8 mouse cellular contexts compared by ENCODE assay signal in genomic region chr9:104063244-104063961, GRCm38 (mm10). TPM values are rescaled to one million over a fixed set of nuclear protein-coding genes. Genes with fewer than 3 reads are reported as not detected.
DNase-seq lines count a peak whose midpoint lies in the region; ATAC-seq lines count a peak whose summit lies in the region.

Gene Acad11, plus strand, starts transcription at chr9:104063377.

- peak within 1 kb of the TSS; percentile 94 for H3K9ac ChIP-seq in heart, embryonic 13.5 days
- H3K9ac ChIP-seq in liver, embryonic 12.5 days, result peak within 1 kb of the TSS; percentile 87
- H3K9ac ChIP-seq in stomach, embryonic 15.5 days, result peak within 1 kb of the TSS; percentile 93

- peaks cover 24% of the 10 kb centered on the region for H3K36me3 ChIP-seq in heart, embryonic 13.5 days
- H3K36me3 ChIP-seq in liver, embryonic 12.5 days, result peaks cover 19% of the 10 kb centered on the region
- peaks cover 5% of the 10 kb centered on the region; the same call in 1 of the 2 replicates for H3K36me3 ChIP-seq in stomach, embryonic 15.5 days

- H3K9me3 ChIP-seq in heart, embryonic 13.5 days, result no peaks in the 10 kb centered on the region
- no peaks in the 10 kb centered on the region for H3K9me3 ChIP-seq in liver, embryonic 12.5 days (replicated peaks)
- no peaks in the 10 kb centered on the region for H3K9me3 ChIP-seq in stomach, embryonic 15.5 days

- WGBS in heart, embryonic 13.5 days, result under 1% methylated on average over 30 of the region's 30 CpGs
- 0% methylated on average over 30 of the region's 30 CpGs for WGBS in liver, embryonic 12.5 days (ENCODE audit: insufficient replicate concordance)
- under 1% methylated on average over 30 of the region's 30 CpGs for WGBS in stomach, embryonic 15.5 days

- H3K27me3 ChIP-seq in heart, embryonic 13.5 days (replicated peaks), result no peaks in the 10 kb centered on the region
- no peaks in the 10 kb centered on the region for H3K27me3 ChIP-seq in liver, embryonic 12.5 days (replicated peaks)
- no peaks in the 10 kb centered on the region for H3K27me3 ChIP-seq in stomach, embryonic 15.5 days (replicated peaks)

- peak; percentile 93 for ATAC-seq in erythroid progenitor cell, adult 5-6 weeks (replicated peaks; ENCODE audit: low FRiP score, poor library complexity, severe bottlenecking)
- ATAC-seq in heart, embryonic 13.5 days (ENCODE audit: extremely low read depth, insufficient number of reproducible peaks, low FRiP score, low TSS enrichment), result peak; percentile 91
- ATAC-seq in liver, embryonic 12.5 days, result peak; percentile 96
- ATAC-seq in stomach, embryonic 15.5 days (ENCODE audit: insufficient read depth, low FRiP score, low read depth), result peak; percentile 92

- peak within 1 kb of the TSS; percentile 95 for H3K4me2 ChIP-seq in heart, embryonic 13.5 days
- H3K4me2 ChIP-seq in liver, embryonic 12.5 days, result peak within 1 kb of the TSS; percentile 83
- peak within 1 kb of the TSS; percentile 83 for H3K4me2 ChIP-seq in stomach, embryonic 15.5 days

- peak; percentile 92 for DNase-seq in CD4-positive helper T cell, adult 2 months (ENCODE audit: low read depth, low spot score)
- peak; percentile 87 for DNase-seq in brain, embryonic 18.5 days (ENCODE audit: low read depth, low spot score)
- DNase-seq in kidney, postnatal 10 days, result peak; percentile 89
- peak; percentile 88 for DNase-seq in natural killer cell, adult 2 months (ENCODE audit: low spot score in 2 of 2)

- peak within 1 kb of the TSS; percentile 82 for H3K4me3 ChIP-seq in heart, embryonic 13.5 days
- H3K4me3 ChIP-seq in liver, embryonic 12.5 days, result peak within 1 kb of the TSS; percentile 98
- H3K4me3 ChIP-seq in stomach, embryonic 15.5 days (replicated peaks), result peak within 1 kb of the TSS; percentile 100

- peaks cover 24% of the 10 kb centered on the region for H3K4me1 ChIP-seq in heart, embryonic 13.5 days
- peaks cover 22% of the 10 kb centered on the region for H3K4me1 ChIP-seq in liver, embryonic 12.5 days
- peaks cover 11% of the 10 kb centered on the region for H3K4me1 ChIP-seq in stomach, embryonic 15.5 days

- H3K27ac ChIP-seq in heart, embryonic 13.5 days (replicated peaks), result peak within 1 kb of the TSS; percentile 67
- H3K27ac ChIP-seq in liver, embryonic 12.5 days, result peak within 1 kb of the TSS; percentile 71
- peak within 1 kb of the TSS; percentile 75 for H3K27ac ChIP-seq in stomach, embryonic 15.5 days

RNA-seq across cellular contexts. Expression of gene Acad11, which starts in this region (rescaled TPM):
- total RNA-seq in erythroid progenitor cell, adult 5-6 weeks (2015; ENCODE audit: low replicate concordance), result 2.1 and 3.6 TPM in 2 replicates
- total RNA-seq in erythroid progenitor cell, adult 5-6 weeks (2017; ENCODE audit: low replicate concordance), result 3.5 and 3.9 TPM in 2 replicates
- polyA plus RNA-seq in heart, embryonic 13.5 days (2015; fragmentation: Nextera tagmentation; extraction: Ambion mirVana), result 8.3 TPM in 2 replicates
- 10.5 and 11.5 TPM in 2 replicates for polyA plus RNA-seq in liver, embryonic 12.5 days (2016; fragmentation: Nextera tagmentation; extraction: Ambion mirVana)
- polyA plus RNA-seq in stomach, embryonic 15.5 days (2015; fragmentation: Nextera tagmentation; extraction: Ambion mirVana), result 13.1 and 14.7 TPM in 2 replicates

Comparison
In these comparisons a context has a peak if more than half of its experiments do, and no peak if none do; other contexts are left out.
1. Peak in every context shown above with its lines: DNase-seq, ATAC-seq, H3K4me3 ChIP-seq and H3K27ac ChIP-seq.